Mouse (Mus musculus) cerebellum, adult 18-20 months (tissue): Measurements from ENCODE around the gene Med21.

Source experiments
- DNase-seq, 2 experiments: peaks; one replicate each; pipeline ENCODE4 v3.0.0; 2021

Gene Med21

GRCm38 (mm10) chr6:146642276-146643183, at the start of gene Med21, which contains the start of gene Tm7sf3:
Med21 (plus strand) TSS chr6:146642547.
Tm7sf3 (minus strand) TSS chr6:146642824.
- peak; percentile 98 to 99 for DNase-seq

DNA sequence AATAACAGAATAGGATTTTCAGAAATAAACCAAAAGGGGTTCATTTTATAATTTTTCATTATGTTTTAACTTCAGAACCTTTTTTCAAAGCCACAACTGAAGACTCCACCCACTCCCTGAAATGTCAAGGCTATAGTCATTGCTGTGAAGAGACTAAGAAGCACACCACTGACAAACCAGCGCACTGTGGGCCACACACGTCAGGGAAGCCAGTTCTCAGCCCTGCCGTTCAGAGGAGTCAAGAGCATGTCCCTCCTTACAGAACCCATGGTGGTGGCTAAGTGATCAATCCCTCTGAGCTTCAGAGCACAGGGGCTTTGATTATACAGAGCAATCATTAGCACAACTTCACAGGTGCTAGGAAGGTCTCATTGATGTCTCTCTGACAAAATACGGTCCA, 39.7 kb upstream of the Med21 start:
- DNase-seq, result no peak

DNA sequence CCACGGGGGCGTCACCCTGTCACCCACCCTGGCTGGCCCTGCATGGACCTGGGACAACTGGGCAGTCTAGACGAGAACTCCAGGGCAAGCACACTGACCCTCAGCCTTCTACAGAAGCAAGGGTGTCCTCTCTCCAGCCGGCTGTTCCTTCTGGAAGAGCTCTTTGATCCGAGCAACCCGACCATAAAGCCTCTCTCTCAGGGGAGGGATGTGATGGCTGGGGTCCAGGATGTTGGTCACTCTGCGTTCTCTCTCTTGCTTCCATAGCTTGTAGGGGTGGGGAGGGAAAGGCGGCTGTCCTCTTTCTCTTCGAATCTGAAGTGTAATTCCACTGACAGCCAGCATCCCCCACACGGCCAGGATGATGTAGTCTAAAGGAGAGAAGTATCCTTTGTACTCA, 38.7 kb upstream of the Med21 start:
- no peak for DNase-seq

DNA sequence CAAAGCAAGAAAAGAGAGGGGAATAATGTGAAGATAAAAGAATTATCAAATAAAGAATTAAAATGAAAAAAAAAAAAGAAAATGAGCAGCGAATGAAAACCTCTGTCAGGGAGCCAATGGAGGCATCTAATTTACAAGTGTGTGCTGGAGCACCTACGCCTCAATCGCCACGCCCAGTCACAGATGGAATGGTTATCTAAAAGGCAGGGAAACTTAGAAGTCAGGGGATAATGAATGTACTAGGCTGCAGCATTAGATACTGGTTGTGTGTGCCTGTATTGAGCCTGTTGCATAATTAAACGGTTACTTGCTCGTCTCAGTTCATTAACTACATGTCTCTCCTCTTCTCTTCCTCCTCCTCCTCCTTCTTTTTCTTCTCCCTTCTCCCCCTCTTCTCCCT, 31.0 kb upstream of the Med21 start:
- DNase-seq, result no peak

- DNase-seq, result no peak
These were observed 30.4 kb upstream of the Med21 start for GRCm38 (mm10) chr6:146611897-146612296.

DNA sequence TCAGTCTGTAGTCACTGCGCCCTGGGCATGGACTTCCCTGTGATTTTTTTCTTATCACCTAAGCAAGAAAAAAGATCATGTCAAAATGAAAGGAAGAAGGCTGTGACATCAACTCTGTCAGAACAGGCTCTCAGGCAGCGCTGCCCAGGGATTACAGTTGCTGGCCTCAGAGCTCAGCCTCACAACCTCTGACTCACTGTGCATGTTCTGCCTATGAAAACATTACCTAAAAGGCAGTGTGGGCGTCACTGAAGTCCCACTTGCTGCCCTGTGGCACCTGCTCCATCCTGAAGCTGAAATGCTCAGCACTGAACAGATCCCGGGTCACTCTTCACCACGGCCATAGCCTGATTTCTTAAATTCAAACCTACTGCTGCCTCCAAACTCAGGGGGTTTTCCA, 29.6 kb upstream of the Med21 start:
- no peak for DNase-seq

DNA sequence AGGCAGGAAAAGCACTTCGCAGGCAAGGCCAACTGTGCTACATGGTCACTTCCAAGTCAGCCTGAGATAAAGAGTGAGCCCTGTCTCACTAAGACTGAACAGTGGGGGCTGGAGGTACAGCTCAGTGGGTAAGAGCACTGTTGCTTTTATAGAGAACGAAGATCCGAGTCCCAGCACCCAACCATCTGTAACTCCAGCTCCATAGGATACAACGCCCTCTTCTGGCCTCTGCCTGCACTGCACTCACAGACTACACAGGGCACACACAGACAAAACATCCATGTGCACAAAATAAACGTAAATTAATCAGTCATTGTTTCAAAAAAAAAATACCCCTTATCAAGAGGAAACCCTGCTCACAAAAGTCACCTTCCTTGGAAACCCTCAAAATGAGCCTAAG, 28.4 kb upstream of the Med21 start:
- DNase-seq, result no peak

GRCm38 (mm10) chr6:146614541-146614940, 27.8 kb upstream of the Med21 start:
- no peak for DNase-seq

GRCm38 (mm10) chr6:146615891-146616290, 26.5 kb upstream of the Med21 start:
- DNase-seq, result no peak

DNA sequence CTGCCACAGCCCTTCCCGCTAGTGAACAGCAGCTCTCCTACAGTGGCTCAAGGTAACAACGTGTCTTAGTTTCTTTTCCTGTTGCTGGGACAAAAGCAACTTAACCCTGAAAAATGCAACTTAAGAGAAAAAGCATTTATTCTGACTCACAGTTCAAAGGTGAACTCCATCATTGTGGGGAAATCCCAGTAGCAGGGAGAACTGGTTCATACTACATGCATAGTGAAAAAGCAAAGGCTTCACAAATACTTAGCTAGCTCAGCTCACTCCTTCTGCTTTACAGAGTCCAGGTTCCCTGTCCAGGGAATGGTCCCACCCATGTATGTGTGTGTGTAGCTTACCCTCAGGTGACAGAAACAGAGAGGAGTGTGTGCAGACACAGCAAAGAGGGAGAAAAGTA, 25.7 kb upstream of the Med21 start:
- DNase-seq, result no peak

- no peak for DNase-seq
These were observed 14.2 kb upstream of the Med21 start for GRCm38 (mm10) chr6:146628123-146628522.

DNA sequence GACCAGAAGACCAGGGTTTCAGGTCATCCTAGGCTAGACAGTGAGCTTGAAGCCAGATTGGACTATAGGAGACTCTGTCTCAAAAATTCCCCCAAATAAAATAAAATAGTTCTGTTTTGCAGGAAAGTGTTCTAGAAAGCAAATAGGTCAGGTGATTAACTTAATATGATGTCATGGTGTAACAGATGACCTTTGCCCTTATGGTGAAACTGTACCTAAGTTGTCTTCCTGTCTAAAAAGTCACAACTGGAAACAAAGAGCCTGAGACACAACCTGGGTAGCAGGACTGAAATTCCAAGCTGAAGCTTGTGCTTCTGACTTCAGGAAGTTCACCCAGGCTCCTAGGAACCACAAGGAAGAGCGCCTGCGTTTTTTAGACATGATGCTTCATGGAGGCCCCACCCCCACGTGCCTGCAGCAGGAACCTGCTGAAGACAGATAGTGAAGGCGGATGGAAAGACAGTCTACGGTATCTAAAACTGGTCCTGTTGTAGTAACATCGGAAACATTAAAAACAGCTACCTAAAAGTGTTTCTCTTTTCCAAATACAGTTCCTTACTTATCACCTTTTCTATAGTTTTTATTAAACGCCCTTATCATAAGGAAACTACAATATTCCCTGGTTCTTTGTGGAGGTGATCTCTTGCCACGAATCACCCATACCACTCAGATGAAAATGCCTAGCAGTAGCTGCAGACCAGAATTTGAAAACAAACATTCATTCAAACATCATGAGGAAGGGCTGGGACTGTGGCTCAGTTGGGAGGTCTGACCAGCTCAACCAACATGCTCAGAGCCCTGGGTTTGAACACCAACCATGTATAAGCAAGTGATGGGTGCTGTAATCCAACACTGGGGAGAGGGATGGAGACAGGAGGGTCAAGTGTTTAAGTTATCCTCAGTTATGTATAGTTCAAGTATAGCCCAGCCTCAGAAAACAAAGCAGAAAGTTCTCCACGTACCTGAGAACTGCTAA, 12.3 kb upstream of the Med21 start:
- no peak for DNase-seq

DNA sequence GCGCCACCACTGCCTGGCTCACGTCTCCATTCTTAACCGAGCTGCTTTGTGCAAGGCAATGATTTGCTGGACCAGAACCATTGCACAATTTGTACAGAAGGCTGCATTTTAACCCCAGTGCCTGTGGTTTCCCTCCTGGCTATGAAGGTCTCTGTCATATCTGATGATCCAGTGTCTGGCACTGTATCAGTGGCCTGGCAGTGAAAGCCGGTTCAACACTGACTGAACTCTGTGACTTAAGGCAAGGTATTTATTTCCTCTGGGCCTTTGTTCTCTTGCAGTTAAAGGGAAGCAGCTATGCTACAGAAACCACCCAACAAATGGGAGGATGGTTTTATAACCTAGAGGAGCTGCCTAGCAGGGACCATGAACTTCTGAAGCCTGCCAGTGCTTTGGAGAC, 11.4 kb upstream of the Med21 start:
- DNase-seq, result no peak

- DNase-seq, result no peak
These were observed 10.5 kb upstream of the Med21 start for GRCm38 (mm10) chr6:146631847-146632246.

- no peak for DNase-seq
These were observed 9.9 kb upstream of the Med21 start for GRCm38 (mm10) chr6:146632403-146632802.

DNA sequence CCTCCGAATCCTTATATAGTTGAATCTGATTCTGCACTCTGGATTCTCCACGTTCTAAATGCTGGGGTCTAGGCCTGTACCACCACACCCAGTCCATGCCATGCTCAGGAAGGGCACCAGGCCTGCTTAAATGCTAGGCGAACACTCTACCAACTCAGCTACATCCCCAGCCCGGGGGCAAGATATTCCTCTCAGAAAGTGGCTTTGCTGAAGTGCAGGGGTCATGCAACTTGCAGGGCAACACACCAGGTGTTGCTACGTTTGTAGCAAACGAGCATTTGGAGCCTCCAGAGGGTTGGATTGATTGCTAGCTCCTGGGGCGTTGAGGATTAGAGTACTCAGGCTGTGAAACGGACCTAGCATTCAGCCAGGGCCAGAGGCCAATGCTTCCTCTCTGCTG, 9.2 kb upstream of the Med21 start:
- DNase-seq, result peak; percentile 21 to 26

- peak in 1 of 2 experiments; percentile 33 for DNase-seq
These were observed 8.7 kb upstream of the Med21 start for GRCm38 (mm10) chr6:146633629-146634014.

DNA sequence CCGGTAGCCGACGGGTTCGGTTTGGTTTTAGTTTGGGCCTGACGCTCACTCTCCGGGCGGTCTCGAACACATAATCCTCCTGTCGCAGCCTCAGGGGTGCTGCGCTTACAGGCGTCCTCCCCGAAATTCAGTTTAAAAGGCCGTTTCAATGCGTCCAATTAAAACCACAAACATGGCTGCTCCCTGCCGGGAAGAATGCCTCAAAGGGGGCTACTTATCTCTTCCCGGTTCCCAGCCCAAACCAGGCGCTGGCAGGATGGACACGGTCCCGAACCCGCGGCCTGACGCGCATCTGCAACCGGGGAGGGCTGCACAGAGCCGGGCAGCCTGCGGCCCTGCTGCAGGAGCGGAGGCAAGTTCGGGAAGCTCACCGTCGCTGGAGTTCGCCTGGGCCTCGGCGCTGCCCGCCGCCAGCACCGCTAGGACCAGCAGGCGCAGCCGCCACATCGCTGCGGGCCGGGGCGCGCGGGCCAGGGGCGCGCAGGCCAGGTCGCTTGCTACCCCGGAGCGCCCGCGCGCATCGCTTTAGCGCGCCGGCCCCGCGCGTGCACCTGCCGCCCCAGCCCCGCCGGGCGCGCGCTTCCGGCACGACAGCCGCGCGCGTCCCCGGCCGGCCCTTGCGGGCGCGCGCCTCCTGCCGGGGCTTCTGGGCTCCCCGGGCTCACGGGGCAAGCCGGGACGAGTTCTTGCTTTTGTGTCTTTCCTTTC, 8.2 kb upstream of the Med21 start:
- peak; percentile 74 to 92 for DNase-seq

DNA sequence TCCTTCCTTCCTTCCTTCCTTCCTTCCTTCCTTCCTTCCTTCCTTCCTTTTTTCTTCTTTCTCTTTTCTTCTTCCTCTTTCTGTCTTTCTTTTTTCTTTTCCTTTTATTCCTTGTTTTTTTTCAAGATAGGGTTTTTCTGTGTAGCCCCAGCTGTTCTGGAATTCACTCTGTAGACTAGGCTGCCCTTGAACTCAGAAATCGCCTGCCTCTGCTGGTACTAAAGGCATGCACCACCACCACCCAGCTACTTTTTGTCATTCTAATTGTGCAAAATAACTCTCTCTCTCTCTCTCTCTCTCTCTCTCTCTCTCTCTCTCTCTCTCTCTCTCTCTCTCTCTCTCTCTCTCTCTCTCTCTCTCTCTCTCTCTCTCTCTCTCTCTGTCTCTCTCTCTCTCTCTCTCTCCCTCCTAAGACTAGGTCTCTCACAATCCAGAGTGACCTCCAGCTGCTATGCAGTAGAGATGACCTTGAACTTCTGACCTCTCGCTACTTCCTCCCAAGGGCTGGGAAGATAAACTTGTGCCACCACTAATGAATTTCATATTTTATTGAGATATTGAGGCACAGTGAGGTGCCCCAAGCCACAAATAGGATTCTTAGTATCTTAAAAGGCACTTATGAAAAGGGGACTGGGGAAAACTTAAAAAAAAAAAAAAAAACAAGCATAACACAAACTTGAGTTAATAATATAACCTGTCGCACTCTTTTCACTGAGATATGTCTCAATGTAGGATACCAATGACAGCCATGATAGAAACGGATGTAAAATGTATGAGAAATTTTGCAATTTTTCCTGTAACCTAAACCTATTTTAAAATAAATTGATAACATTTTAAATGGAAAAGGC, 7.4 kb upstream of the Med21 start:
- no peak for DNase-seq

DNA sequence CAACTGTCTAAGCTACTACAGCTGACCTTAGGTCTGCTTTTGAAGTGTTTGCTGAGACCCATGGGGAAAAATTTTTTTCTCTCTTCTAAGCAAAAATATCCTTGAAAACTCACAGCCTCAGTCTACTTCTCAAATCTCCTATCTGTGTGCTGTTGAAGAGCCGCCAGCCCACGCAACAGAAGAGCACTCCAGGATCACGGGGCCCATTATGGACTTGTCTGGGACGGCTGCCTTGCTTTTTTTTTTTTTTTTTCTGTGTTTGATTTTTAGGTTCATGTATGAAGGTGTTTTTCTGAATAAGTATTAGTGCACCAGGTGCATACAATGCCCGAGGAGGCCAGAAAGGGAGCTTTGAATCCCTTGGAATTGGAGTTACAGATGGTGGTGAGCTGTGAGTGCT, 5.9 kb upstream of the Med21 start:
- no peak for DNase-seq

- DNase-seq, result no peak
These were observed 2.0 kb upstream of the Med21 start for GRCm38 (mm10) chr6:146640068-146640965.
